Mouse (Mus musculus) midbrain, postnatal 0 days (tissue): ENCODE results near the gene Glycam1. TPM values are rescaled to one million over a fixed set of nuclear protein-coding genes. Genes with fewer than 3 reads are reported as not detected.

Source experiments
- ATAC-seq: fragments of 200-750 bp; cut with Nextera tagmentation; 2 replicates; pipeline ENCODE4 v1.8.0; 2017; ENCODE audit warnings: moderate number of reproducible peaks, mild to moderate bottlenecking, moderate TSS enrichment, moderate library complexity; ENCODE audit not compliant: low FRiP score
- DNase-seq: peaks from one replicate; pipeline ENCODE4 v3.0.0-alpha.2; 2015; ENCODE audit warnings: low spot score
- H3K27ac ChIP-seq: fragments of 300-500 bp; sonication (generic); 2 replicates; pipeline ENCODE4 v1.5.1; 2014; ENCODE audit warnings: low read depth, mild to moderate bottlenecking, low read length, mixed read lengths
- H3K27me3 ChIP-seq: fragments of 300-500 bp; sonication (generic); 2 replicates; pipeline ENCODE4 v1.6.1; 2014; ENCODE audit warnings: low read length, control low read depth, mixed read lengths; ENCODE audit not compliant: insufficient read depth
- H3K36me3 ChIP-seq: fragments of 300-500 bp; sonication (generic); 2 replicates; pipeline ENCODE4 v1.6.1; 2014; ENCODE audit warnings: low read length, control low read depth, mixed read lengths; ENCODE audit not compliant: insufficient read depth
- H3K4me1 ChIP-seq: fragments of 300-500 bp; sonication (generic); 2 replicates; pipeline ENCODE4 v1.6.1; 2014; ENCODE audit warnings: mild to moderate bottlenecking, control low read depth, antibody characterized with exemption, low read length, mixed read lengths; ENCODE audit not compliant: insufficient read depth
- H3K4me2 ChIP-seq: fragments of 300-500 bp; sonication (generic); 2 replicates; pipeline ENCODE4 v1.6.1; 2014; ENCODE audit warnings: low read depth, mild to moderate bottlenecking, low read length, mixed read lengths; ENCODE audit not compliant: poor library complexity, severe bottlenecking
- H3K4me3 ChIP-seq: fragments of 300-500 bp; sonication (generic); 2 replicates; pipeline ENCODE4 v1.5.1; 2014; ENCODE audit warnings: low read depth, mild to moderate bottlenecking, low read length, moderate library complexity
- H3K9ac ChIP-seq: fragments of 300-500 bp; sonication (generic); replicated peaks from 2 replicates; pipeline ENCODE4 v1.6.1; 2014; ENCODE audit warnings: mild to moderate bottlenecking, low read length, moderate library complexity, mixed read lengths; ENCODE audit not compliant: poor library complexity, severe bottlenecking
- H3K9me3 ChIP-seq: fragments of 300-500 bp; sonication (generic); 2 replicates; pipeline ENCODE4 v1.6.1; 2016; ENCODE audit warnings: low read length, control low read depth
- CTCF ChIP-seq: IDR thresholded peaks from 2 replicates; pipeline ENCODE4 v1.5.1; 2016; ENCODE audit warnings: antibody characterized with exemption, mild to moderate bottlenecking
- WGBS: fragments of 180-500 bp; shearing (Covaris S2); extraction: QIAGEN DNeasy Blood & Tissue Kit; methylation state at CpG from one replicate; pipeline ENCODE4 v1.1.7; 2014; 5-methylcytosine and 5-hydroxymethylcytosine counted together
- polyA plus RNA-seq: library from polyadenylated mRNA; unstranded; fragments of >200 nt; fragmentation: Nextera tagmentation; extraction: Ambion mirVana; gene quantifications from 2 replicates; pipeline ENCODE4 v1.2.1, GENCODE M21; 2015
- total RNA-seq: library from RNA; depleted of rRNA; stranded (reverse); fragments of >200 nt; gene quantifications from 2 replicates; pipeline ENCODE4 v1.2.3, GENCODE M21; 2014

The Glycam1 gene
- total and polyA plus RNA-seq, 2 experiments from 2014 or later, result not detected

- H3K4me3 ChIP-seq, result peak within 1 kb of the TSS; percentile 91
- H3K4me2 ChIP-seq, result peak within 1 kb of the TSS; percentile 77
- no peaks in the 10 kb centered on the region for H3K9me3 ChIP-seq
- TF ChIP-seq CTCF, result no peak
- peak; percentile 88 for DNase-seq
- H3K4me1 ChIP-seq, result peaks cover 3% of the 10 kb centered on the region; the same call in 1 of the 2 replicates
- no peaks in the 10 kb centered on the region for H3K27me3 ChIP-seq
- H3K27ac ChIP-seq, result peak within 1 kb of the TSS; percentile 84
- WGBS, result under 1% methylated on average over 36 of the region's 36 CpGs
- ATAC-seq, result peak; percentile 77
- peak within 1 kb of the TSS; percentile 83 for H3K9ac ChIP-seq
- 0 out of 2 replicates have a peak, but pooled peaks cover 5% of the 10 kb centered on the region for H3K36me3 ChIP-seq
Measured at GRCm38 (mm10) chr15:103537822-103538213, 27.1 kb downstream of the Glycam1 start, which contains the start of gene Ppp1r1a. Gene Ppp1r1a (minus strand): TSS chr15:103538003.

- peak overlapping the region; percentile 91 for H3K4me3 ChIP-seq
- H3K36me3 ChIP-seq, result peaks cover 7% of the 10 kb centered on the region; the same call in 1 of the 2 replicates
- no peak for TF ChIP-seq CTCF
- peaks cover 3% of the 10 kb centered on the region; the same call in 1 of the 2 replicates for H3K4me1 ChIP-seq
- DNase-seq, result peak; percentile 66
- WGBS, result 1% methylated on average over 33 of the region's 37 CpGs
- peak; percentile 63 for ATAC-seq
- peak overlapping the region; percentile 84 for H3K27ac ChIP-seq
- H3K4me2 ChIP-seq, result peak overlapping the region; percentile 77
- no peaks in the 10 kb centered on the region for H3K9me3 ChIP-seq
- no peaks in the 10 kb centered on the region for H3K27me3 ChIP-seq
- H3K9ac ChIP-seq, result peak overlapping the region; percentile 83
Measured at GRCm38 (mm10) chr15:103537011-103537821, 27.7 kb downstream of the Glycam1 start.

- peak overlapping the region; percentile 83 for H3K9ac ChIP-seq
- peak overlapping the region; percentile 91 for H3K4me3 ChIP-seq
- no peaks in the 10 kb centered on the region for H3K9me3 ChIP-seq
- no peak for TF ChIP-seq CTCF
- H3K4me2 ChIP-seq, result peak overlapping the region; percentile 77
- ATAC-seq (no peak), DNase-seq (no peak)
- peak overlapping the region; percentile 84 for H3K27ac ChIP-seq
- H3K36me3 ChIP-seq, result peaks cover 9% of the 10 kb centered on the region
- 16% methylated on average over 2 of the region's 2 CpGs for WGBS
- no peaks in the 10 kb centered on the region for H3K27me3 ChIP-seq
- H3K4me1 ChIP-seq, result peaks cover 3% of the 10 kb centered on the region; the same call in 1 of the 2 replicates
Measured at GRCm38 (mm10) chr15:103536456-103536855, 28.4 kb downstream of the Glycam1 start.

GRCm38 (mm10) chr15:103535786-103536185 lies 29.1 kb downstream of the Glycam1 start:
- DNase-seq (no peak), ATAC-seq (no peak)
- Histone ChIP-seq H3K36me3 (peaks cover 15% of the 10 kb centered on the region), H3K4me1 (peaks cover 3% of the 10 kb centered on the region; the same call in 1 of the 2 replicates), H3K27me3 (no peaks in the 10 kb centered on the region), H3K27ac (no peak overlapping the region), H3K4me3 (no peak overlapping the region), H3K4me2 (0 out of 2 replicates have a peak overlapping the region, but pooled peaks have one; percentile 77), H3K9me3 (no peaks in the 10 kb centered on the region), H3K9ac (no peak overlapping the region)
- WGBS, result 58% methylated on average over 1 of the region's 1 CpGs
- TF ChIP-seq CTCF, result no peak

GRCm38 (mm10) chr15:103535030-103535429 lies 29.9 kb downstream of the Glycam1 start:
- Histone ChIP-seq H3K4me3 (no peak overlapping the region), H3K9ac (no peak overlapping the region), H3K27me3 (no peaks in the 10 kb centered on the region), H3K36me3 (peaks cover 15% of the 10 kb centered on the region), H3K9me3 (no peaks in the 10 kb centered on the region), H3K4me1 (peaks cover 3% of the 10 kb centered on the region; the same call in 1 of the 2 replicates), H3K27ac (no peak overlapping the region), H3K4me2 (no peak overlapping the region)
- ATAC-seq (no peak), DNase-seq (no peak)
- no peak for TF ChIP-seq CTCF
- 72% methylated on average over 2 of the region's 2 CpGs for WGBS

- no peak overlapping the region for H3K4me3 ChIP-seq
- no peaks in the 10 kb centered on the region for H3K27me3 ChIP-seq
- DNase-seq, result no peak
- H3K9ac ChIP-seq, result no peak overlapping the region
- no peaks in the 10 kb centered on the region for H3K9me3 ChIP-seq
- H3K27ac ChIP-seq, result no peak overlapping the region
- H3K36me3 ChIP-seq, result peaks cover 21% of the 10 kb centered on the region
- 94% methylated on average over 7 of the region's 7 CpGs for WGBS
- peaks cover 3% of the 10 kb centered on the region; the same call in 1 of the 2 replicates for H3K4me1 ChIP-seq
- TF ChIP-seq CTCF, result no peak
- no peak overlapping the region for H3K4me2 ChIP-seq
- ATAC-seq, result no peak
Measured at GRCm38 (mm10) chr15:103534054-103534620, 30.7 kb downstream of the Glycam1 start.
